Mouse (Mus musculus): ENCODE results near the gene Fam57b.
A peak's percentile ranks its signal among the peaks of the same experiment; 100 is the strongest.
"Not testable (repeated sequence)": the region's sequence is repeated elsewhere in the genome, so short reads cannot be mapped to it uniquely, and the experiment has no call there.

Fam57b gene

DNA sequence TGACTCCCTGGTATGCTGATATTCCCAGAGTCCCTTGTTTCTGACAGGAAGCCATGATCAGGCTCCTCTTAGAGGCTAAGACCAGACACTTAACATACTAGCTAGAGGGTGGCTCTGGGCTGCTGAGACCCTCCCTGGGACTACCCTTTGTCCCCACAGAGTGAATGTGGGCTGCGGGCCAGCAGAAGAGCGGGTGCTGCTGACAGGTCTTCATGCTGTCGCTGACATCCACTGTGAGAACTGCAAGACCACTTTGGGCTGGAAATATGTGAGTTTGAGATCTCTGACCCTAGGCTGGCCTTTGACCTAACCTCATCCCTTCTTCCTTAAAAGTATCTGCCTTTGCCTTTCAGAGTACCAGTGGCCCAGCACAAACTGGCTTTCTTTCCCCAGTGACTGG lies 19.3 kb upstream of the Fam57b start:
- no peak for DNase-seq (ENCODE audit: low read depth)

DNA sequence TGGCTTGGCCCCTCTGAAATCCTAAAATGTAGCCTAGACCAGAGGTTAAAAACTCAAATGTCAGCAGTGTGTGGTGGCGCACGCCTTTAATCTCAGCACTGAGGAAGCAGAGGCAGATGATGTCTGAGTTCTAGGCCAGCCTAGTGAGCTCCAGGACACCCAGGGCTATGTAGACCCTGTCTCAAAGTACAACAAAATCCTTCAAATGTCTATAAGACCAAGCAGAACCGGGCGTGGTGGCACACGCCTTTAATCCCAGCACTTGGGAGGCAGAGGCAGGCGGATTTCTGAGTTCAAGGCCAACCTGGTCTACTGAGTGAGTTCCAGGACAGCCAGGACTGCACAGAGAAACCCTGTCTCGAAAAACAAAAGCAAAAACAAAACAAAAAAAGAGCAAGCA lies 18.4 kb upstream of the Fam57b start:
- not testable (repeated sequence) for DNase-seq (ENCODE audit: low read depth)

DNA sequence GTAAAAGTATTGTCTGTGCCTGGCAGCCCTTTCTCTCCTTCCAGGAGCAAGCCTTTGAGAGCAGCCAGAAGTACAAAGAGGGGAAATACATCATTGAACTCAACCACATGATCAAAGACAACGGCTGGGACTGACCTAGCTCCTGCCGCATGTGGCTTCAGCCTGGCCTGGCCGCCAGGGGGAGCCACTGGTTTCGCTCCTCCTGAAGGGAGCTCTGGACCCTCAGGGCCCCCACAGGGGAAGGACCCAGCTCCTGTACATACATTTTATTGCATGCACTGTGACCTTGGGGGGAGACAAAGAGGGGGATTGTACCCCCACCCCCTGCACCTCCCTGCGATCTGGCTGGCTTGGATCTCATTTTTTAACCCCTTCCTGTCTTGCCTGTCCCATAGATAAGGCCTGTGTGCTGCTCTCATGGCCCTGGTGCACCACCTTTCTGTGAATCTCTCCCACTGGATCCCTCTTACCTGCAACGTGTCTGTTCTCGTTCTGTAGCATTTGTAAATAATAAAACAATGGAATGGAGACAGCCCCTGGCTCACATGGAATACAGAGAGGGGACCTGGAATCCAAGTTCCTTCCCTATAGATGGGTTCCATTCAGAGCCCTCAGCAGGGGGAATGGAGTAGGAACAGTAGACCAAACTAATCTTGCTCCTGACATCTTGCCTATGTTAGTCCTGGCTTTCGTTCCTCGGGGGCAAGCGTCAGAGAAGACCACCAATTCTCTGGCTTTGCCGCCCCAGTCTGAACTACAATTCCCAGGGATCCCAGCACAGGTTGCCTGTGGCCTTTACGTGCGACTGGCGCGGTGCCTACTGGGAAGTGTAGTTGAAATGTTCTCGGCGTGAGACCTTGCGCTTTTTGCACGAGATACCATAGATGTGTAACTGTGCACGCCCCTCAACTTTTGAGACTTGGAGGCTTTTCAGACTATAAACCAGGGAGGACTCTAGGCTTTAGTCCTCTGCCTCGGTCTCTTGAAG lies 17.2 kb upstream of the Fam57b start:
- DNase-seq (ENCODE audit: low read depth), result peak; percentile 82

DNA sequence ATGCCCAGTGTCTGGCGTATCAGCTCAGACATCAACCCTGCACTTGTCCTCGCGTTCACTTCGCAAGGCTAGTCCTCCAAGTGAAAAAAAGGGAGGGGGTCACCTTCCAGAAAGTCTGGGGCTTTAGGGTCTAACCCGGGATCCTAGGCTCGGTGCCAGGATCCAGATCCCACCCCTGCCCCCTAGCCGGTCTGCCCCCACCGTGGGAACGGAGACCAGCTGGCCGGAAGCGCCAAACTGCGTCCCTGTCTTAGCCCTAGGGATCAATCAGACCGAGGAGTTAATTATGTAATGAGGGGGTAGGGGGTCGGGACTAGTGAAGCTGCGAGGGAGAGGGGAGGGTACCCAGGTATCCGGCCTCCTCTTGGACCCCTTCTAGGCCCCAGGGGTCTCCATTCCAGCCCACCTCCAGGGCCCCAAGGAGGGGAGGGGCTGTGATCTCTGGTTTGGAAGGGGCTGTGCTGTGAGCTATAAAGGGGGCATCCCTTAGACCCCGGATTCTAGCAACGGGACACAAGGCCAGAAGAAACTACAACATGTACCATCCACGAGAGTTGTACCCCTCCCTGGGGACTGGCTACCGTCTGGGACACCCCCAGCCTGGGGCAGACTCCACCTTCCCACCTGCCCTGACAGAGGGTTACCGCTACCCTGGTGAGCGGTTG lies 16.4 kb upstream of the Fam57b start, which contains the start of gene Tbx6:
Tbx6 (plus strand) TSS at position 513 of the 665 bp plus-strand sequence.
- DNase-seq (ENCODE audit: low read depth), result no peak

DNA sequence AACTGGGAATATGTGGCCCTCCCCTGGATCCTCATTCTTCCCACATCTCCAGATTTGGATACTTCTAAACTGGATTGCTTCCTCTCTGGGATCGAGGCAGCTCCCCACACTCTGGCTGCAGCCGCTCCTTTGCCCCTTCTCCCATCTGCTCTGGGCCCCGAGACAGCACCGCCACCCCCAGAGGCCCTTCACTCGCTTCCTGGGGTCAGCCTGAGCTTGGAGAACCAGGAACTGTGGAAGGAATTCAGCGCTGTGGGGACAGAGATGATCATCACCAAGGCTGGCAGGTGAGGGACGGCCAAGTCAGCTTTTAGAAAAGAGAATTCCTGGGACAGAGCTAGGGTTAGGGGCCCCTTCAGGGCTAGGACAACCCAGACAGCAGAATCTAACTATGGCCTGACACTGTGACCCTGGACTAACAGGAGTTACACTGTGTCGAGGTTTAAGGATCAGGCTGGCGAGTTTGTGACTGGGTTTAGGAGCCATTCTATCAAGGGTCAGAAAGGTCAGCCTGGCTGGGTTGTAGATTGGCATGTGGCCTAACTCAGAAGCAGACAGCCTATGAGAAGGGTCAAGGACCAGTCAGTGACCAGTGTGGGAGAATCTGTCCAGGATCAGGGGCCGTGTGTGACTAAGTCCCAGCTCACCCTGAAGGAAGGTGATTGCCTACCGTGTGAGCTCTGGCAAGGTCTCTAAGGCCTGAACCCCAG lies 15.7 kb upstream of the Fam57b start:
- no peak for DNase-seq (ENCODE audit: low read depth)

DNA sequence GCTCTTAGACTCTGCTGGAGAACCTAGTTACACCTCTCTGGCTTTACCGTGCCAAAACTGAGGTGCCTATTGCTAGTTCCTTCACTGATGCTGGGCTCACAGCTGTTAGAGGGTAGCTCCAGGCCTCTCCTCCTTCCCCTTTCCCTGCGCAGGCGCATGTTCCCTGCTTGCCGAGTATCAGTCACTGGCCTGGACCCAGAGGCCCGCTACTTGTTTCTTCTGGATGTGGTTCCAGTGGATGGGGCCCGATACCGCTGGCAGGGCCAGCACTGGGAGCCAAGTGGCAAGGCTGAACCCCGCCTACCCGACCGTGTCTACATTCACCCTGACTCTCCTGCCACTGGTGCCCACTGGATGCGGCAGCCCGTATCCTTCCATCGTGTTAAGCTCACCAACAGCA lies 14.8 kb upstream of the Fam57b start:
- no peak for DNase-seq (ENCODE audit: low read depth)

DNA sequence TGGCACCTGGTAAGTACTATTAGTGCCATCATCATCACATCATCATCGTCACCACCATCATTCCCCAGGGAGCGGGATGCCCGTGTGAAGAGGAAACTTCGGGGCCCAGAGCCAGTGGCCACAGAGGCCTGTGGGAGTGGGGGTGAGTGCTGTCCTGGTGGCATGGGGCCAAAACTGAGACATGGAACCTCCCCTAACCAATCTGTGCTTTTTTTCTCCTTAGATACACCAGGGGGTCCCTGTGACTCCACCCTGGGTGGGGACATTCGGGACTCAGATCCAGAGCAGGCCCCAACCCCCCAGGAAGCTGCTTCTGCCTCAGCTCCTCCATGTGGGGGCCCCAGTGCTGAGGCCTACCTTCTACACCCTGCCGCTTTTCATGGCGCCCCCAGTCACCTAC lies 13.0 kb upstream of the Fam57b start:
- no peak for DNase-seq (ENCODE audit: low read depth)

DNA sequence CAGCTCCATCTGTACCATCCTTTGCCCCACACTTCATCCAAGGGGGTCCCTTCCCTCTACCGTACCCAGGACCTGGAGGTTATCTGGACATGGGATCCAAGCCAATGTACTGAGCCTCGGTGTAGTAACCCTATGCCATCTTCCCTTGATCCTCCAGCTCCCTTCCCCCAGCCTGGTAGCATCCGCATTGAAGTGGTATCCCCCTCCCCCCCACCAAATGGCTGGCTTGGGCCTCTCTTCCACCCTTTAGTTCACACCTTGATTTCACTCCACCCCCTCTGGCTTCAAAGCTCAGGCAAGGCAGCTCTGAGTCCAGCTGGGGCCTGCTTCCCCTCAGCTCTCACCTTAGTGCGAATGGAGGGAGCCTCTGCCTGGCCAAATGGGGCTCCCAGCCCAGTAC lies 12.4 kb upstream of the Fam57b start:
- DNase-seq (ENCODE audit: low read depth), result no peak

DNA sequence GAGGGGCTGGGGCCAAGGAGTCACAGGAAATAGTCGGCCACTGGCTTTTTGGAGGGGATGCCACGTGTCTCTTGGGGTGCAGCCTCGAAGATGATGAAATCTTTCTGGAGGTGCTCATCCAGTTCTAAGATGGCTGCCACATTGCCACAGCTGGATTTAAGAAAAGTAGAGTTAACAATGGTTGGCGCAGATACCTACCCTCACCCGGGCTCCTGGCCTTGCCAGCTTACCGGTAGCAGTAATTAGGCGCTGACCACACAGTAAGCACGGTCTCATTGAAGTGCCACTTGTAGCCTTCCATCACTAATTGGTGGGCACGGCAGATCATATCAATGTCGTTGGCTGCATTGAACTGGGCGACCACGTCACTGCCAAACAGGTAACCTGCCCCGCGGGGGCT lies 11.3 kb upstream of the Fam57b start:
- no peak for DNase-seq (ENCODE audit: low read depth)

DNA sequence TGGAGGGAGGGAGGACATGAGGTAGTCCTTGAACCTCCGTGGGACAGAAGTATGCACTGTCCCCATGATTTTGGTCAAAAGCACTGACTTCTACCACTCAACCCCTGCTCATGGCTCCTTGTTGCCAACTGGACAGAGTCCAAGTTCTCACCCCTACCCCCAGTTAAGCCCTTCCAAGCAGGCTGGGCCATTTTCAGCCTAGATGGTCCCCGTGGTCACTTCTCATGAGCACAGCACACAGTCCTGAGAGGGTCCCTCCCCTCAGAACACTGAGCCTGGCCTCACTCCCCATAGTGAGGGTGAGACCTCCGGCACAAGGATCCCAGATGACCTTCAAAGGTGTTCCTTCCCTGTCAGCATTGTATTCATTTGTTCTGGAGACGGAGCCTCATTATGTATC lies 8.3 kb upstream of the Fam57b start:
- no peak for DNase-seq (ENCODE audit: low read depth)

DNA sequence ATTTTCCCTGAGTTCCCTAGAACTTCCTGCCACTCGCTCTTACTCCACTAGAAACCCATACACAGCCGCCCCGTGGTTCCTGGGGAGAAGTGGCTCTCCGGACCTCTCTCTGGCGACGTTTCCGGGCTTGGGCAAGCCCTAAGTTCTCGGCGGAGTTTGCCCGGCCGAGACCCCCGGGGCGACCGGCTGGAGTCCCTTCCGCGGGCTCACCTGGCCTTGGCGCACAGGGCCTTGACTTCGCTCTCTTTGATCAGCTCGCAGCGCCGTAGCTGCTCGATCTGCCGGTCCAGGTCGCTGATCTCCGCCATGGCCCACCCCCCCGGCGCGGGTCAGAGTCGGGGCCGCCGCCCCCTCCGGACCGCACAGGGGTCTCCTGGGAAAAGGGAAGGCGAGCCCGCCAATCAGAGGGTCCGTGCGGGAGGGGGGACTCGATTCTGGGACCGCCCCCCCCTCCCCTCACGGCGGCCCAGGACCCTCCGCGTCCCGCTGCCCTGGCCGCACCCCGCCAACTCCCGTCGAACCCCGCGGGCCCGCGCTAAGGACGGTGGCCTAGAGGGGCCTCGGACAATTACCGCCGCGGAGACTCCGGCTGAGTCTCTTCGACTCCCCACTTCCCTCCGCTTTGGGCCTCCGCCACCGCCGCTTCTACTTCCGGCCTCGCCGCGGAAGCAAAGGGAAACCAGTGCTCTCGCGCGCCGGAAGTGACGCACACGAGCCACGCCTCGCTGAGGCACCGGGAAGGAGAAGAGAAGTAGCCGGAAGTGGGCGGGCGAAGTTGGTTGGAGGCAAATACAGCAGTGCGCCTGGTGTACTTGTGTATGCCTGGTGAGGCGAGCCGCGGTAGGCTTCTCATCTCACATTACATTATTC lies 5.4 kb upstream of the Fam57b start, which contains the start of gene Ppp4c:
Ppp4c (minus strand) TSS at position 646 of the 870 bp plus-strand sequence.
- DNase-seq (ENCODE audit: low read depth), result peak; percentile 96

DNA sequence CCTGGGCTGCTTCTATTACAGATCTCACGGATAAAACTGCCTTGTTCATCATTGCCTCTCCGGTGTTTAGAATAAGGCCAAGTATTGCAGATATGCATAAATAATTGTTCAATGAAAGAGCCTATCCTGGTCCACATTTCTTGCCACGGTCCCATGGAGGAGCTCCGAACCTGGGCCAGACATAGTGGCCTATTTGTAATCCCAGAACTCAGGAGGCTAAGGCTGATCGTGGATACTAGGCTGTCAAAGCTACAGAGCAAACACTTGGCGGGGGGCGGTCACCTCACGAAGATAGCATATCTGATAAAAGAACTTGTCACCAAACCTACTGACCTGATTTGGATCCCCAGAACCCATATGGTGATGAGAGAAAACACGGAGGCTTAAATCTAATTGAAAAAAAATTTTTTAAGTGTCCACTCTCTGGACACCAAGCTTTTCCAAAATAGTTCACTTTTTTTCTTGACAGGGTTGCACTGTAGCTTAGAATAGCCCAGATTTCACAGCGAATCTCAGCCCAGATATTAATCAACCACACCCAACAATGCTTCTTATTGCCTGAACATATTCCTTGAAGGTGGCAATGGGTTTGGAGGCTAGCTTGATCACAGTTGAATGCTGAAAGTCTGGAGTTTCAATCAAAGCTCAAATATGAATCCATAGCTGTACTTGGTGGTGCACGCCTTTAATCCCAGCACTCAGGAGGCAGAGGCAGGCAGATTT lies 4.6 kb upstream of the Fam57b start:
- DNase-seq (ENCODE audit: low read depth), result no peak

DNA sequence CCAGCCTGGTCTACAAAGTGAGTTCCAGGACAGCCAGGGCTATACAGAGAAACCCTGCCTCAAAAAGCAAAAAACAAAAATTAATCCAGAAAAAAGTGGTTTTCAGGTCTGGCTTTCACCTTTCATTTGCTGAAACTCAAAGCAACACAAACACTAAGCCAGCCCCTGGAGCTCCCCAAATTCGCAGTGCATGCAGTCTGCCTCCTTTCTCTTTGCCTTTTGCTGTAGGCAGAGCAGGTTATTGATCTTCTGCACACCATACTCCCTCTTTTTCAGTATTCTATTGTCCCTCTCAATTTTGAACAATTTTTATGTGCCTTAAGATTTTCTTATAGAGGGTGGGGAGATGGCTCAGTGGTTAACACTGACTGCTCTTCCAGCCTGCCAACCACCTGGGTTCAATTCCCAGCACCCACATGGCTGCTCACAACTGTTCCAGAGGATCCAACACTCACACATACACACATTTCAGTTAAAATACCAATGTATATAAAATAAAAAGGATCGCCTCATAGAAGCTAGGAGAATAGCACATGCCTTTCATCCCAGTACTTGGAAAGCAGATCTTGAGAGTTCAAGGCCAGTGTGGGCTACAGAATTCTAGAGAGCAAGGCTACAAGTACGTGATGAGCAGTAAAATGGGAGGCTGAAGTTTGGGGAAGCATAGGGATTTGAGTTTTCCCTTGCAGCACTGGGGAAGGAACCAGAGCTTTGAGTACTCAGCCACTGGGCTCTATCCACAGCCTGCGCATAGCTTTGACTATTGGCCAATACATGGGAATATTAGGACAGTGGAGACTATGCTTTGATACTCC lies 3.8 kb upstream of the Fam57b start:
- DNase-seq (ENCODE audit: low read depth), result no peak

DNA sequence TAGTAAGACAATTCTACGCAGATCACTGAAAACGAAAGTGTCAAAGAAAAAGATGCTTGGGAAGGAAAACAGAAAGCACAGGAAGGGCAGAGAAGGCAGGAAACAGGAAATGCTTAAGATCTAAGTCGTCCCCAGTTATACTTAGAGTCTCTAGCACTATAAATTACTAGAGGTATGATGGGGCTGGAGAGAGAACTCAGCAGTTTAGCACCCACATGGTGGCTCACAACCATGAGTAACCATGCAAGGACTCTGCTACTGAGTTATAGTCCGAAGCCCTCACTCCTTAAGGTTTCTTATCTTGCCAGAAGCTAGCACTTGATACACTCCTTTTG lies 3.2 kb upstream of the Fam57b start:
- no peak for DNase-seq (ENCODE audit: low read depth)

DNA sequence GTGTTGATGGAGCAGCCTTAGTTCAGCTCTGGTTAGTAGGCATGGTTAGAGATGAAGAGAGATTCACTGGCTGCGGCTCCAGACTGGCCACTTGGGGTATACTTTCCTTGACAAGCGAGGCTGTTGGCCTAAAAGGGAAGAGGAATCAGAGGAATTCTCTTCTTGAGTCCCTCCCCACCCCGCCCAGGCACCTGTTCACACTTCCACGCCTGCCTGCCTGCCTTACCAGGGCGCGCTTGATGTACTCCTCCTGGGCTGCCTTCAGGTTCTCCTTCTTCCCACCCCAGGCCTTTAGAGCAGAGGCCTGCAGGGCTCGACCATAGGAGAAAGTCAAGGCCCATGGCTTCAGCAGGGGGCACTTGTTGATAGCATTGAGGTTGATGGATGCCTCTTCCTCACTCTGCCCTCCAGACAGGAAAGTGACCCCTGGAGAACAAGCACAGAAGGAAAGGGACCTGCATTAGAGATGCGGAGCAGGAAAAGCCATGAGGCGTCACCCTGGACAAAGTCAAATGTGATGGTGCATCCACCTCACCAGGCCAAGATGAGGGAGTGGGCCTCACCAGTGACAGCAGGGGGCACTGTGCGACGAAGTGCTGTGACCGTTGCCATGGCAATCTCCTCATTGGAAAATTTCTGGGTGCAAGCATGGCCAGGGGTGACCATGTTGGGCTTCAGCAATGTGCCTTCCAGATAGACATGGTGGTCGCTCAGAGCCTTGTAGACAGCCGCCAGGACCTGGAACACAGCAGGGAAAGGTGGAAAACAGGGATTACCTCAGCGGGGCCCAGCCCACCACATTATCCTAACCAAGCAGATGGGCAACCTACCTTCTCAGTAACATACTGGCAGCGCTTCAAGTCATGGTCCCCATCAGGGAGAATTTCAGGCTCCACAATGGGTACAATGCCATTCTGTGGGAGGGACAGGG lies 1.8 kb upstream of the Fam57b start:
- no peak for DNase-seq (ENCODE audit: low read depth)

DNA sequence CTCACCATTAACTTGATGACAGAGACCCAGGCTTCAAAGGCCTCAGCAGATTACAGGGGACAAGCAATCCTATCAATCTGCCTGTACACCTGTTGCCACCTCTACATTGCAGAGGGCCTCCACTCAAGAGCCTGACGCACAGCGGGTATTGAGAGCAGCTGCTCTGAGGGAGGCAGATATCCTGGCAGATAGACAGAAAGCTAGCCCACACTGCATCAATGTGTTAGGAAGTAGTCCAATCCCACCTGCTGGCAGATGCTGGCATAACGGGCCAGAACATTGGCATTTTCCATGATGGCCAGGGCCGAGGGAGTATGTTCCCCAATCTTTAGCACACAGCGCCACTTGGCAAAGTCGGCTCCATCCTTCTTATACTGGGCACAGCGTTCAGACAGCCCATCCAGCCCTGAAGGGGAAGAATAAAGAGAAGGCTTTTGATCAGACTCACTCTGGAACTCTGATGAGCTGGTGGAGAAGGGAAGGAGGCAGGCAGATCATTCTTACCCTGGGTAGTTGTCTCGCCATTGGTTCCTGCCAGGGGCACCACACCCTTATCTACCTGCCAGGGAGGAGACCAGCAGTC lies 1.0 kb upstream of the Fam57b start:
- DNase-seq (ENCODE audit: low read depth), result no peak

DNA sequence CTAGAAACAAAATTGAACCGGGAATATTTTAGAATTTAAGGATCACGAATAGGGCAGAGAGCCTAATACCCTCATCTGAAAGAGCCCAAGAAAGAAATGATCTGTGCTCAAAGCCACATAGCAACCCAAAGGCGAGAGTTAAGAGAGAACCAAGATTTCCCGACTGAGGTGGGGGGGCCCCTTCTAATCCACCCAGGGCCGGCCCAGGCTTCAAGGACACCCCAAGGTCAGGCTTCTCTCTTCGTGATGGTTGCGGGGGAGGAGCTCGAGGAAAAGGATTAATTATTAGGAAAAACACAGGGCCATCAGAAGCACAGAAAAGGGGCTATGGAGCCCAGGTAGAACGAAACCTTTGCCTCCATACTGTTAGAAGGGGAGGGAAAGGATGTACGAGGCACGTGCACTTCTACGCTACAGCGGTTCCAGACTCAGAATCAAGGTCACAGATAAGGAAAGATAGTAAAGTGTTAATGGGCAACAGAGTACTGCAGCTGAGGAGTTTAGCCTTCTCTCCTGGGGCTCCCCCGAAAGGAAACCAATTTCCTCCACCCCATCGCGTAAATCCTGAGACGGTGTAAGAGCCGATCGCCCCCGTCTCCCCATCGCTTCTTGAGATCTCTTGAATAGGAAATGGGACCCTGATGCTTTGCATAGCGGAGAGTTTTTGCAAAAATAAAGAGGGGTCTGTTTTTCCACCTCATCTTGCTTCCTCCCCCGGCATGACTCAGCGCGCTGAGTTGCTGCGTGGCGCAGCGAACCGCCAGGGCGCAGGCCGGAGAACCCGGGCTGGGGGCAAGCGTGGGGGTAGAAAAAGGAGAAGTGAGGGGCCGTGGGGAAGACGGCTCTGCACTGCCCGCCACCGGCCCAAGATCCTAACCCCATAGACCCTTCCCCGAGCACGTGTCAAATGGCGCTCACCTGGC lies 920 bp downstream of the Fam57b start:
- DNase-seq (ENCODE audit: low read depth), result no peak
